Mouse (Mus musculus): ENCODE measurements around the gene Capn12. TPM values are rescaled to one million over a fixed set of nuclear protein-coding genes. Genes with fewer than 3 reads are reported as not detected.

The Capn12 gene
- polyA plus RNA-seq, 1 experiment from 2014 or later, result 0.06 TPM

GRCm38 (mm10) chr7:28939418-28940183 lies 58.4 kb downstream of the Capn12 start:
- in situ Hi-C loops (cut with MboI; ENCODE audit: low pct_unique_long_range_greater_than_20kb), result no loop called here

GRCm38 (mm10) chr7:28941129-28941528 lies 59.9 kb downstream of the Capn12 start:
- no peak for DNase-seq (ENCODE audit: low read depth, low spot score)
- ChIA-PET CTCF (no interaction called here), POLR2A (interaction anchor here (2.1 kb wide), 1 partner anchor 30 kb away, joined by 5 read pairs; no protein-coding TSS in a partner anchor)
- TF ChIP-seq CTCF (IDR thresholded peaks at IDR 0.05), result no peak
- H3K27me3 ChIP-seq, result no peaks in the 10 kb centered on the region
- in situ Hi-C loops (cut with MboI; ENCODE audit: low pct_unique_long_range_greater_than_20kb), result no loop called here
- no peak for ATAC-seq

More at GRCm38 (mm10) chr7:28939418-28940183, 58.4 kb downstream of the Capn12 start:
- ATAC-seq (no peak), DNase-seq (ENCODE audit: low read depth, low spot score) (no peak)
- ChIA-PET CTCF (interaction anchor here (1.2 to 1.6 kb wide), 2 partner anchors 13 to 14 kb away, joined by 3 read pairs; no protein-coding TSS in a partner anchor), POLR2A (interaction anchor here (2.1 kb wide), 1 partner anchor 32 kb away, joined by 5 read pairs; no protein-coding TSS in a partner anchor)
- no peaks in the 10 kb centered on the region for H3K27me3 ChIP-seq
- TF ChIP-seq CTCF (IDR thresholded peaks at IDR 0.05), result no peak

GRCm38 (mm10) chr7:28941542-28941941 lies 60.3 kb downstream of the Capn12 start:
- no peak for TF ChIP-seq CTCF (IDR thresholded peaks at IDR 0.05)
- H3K27me3 ChIP-seq, result no peaks in the 10 kb centered on the region
- POLR2A ChIA-PET, result no interaction called here
- in situ Hi-C loops (cut with MboI; ENCODE audit: low pct_unique_long_range_greater_than_20kb), result no loop called here
- no peak for ATAC-seq
- CTCF ChIA-PET, result no interaction called here
- DNase-seq (ENCODE audit: low read depth, low spot score), result no peak

Other genes with a start within 250 kb of the Capn12 start
- not detected for gene Fbxo27, start 188.6 kb upstream of the Capn12 start, polyA plus RNA-seq (2021)
- 5.9 TPM for gene Fbxo17, start 164.6 kb upstream of the Capn12 start, polyA plus RNA-seq (2021)
- 65.8 TPM for gene Mrps12, start 139.6 kb upstream of the Capn12 start, polyA plus RNA-seq (2021)
- 14.8 TPM for gene Sars2, start 139.4 kb upstream of the Capn12 start, polyA plus RNA-seq (2021)
- gene Ccer2, start 125.2 kb upstream of the Capn12 start, polyA plus RNA-seq (2021), result not detected
- gene Sirt2, start 114.7 kb upstream of the Capn12 start, polyA plus RNA-seq (2021), result 103 TPM
- gene Nfkbib, start 113.9 kb upstream of the Capn12 start, polyA plus RNA-seq (2021), result 37.2 TPM
- 2.6 TPM for gene Rinl, start 92.5 kb upstream of the Capn12 start, polyA plus RNA-seq (2021)
- 309 TPM for gene Hnrnpl, start 72.9 kb upstream of the Capn12 start, polyA plus RNA-seq (2021)
- gene Ech1, start 56.2 kb upstream of the Capn12 start, polyA plus RNA-seq (2021), result 208 TPM
- 4.1 TPM for gene Lgals4, start 47.6 kb upstream of the Capn12 start, polyA plus RNA-seq (2021)
- gene Lgals7, start 17.6 kb upstream of the Capn12 start, polyA plus RNA-seq (2021), result 0.74 TPM
- 485 TPM for gene Actn4, start 80.9 kb downstream of the Capn12 start, polyA plus RNA-seq (2021)
- gene Eif3k, start 100.4 kb downstream of the Capn12 start, polyA plus RNA-seq (2021), result 328 TPM
- gene Map4k1, start 100.6 kb downstream of the Capn12 start, polyA plus RNA-seq (2021), result 4.7 TPM
- 0.03 TPM for gene Ryr1, start 243.8 kb downstream of the Capn12 start, polyA plus RNA-seq (2021)

All from Patski (cell line).